Mouse (Mus musculus) heart, embryonic 14.5 days (tissue): ENCODE results near the gene Nat8. TPM values are rescaled to one million over a fixed set of nuclear protein-coding genes. Genes with fewer than 3 reads are reported as not detected.
"Not testable (repeated sequence)": the region's sequence is repeated elsewhere in the genome, so short reads cannot be mapped to it uniquely, and the experiment has no call there.

ENCODE experiments used
- ATAC-seq: fragments of 200-750 bp; cut with Nextera tagmentation; 2 replicates; pipeline ENCODE4 v1.8.0; 2017; ENCODE audit warnings: low read depth, moderate TSS enrichment; ENCODE audit not compliant: insufficient number of reproducible peaks, insufficient read depth, low FRiP score
- H3K27ac ChIP-seq, 2 experiments: fragments of 200-500 bp in 1 of 2; fragments of 300-500 bp in 1 of 2; sonication (generic) in 1 of 2; replicated peaks in 1 of 2; 2 replicates each; pipeline ENCODE4 v1.5.1; 2012 to 2014; ENCODE audit warnings: low read depth in 2 of 2, low read length in 2 of 2, control low read depth in 1 of 2, mild to moderate bottlenecking in 1 of 2, mixed read lengths in 1 of 2; ENCODE audit not compliant: control insufficient read depth in 1 of 2, insufficient read depth in 1 of 2
- H3K27me3 ChIP-seq: fragments of 300-500 bp; sonication (generic); 2 replicates; pipeline ENCODE4 v1.6.1; 2014; ENCODE audit warnings: mild to moderate bottlenecking, low read length, control low read depth; ENCODE audit not compliant: control insufficient read depth, insufficient read depth
- H3K36me3 ChIP-seq: fragments of 300-500 bp; sonication (generic); 2 replicates; pipeline ENCODE4 v1.6.1; 2014; ENCODE audit warnings: mild to moderate bottlenecking, control low read depth, low read length, mixed read lengths; ENCODE audit not compliant: control insufficient read depth, insufficient read depth
- H3K4me1 ChIP-seq, 2 experiments: fragments of 200-500 bp in 1 of 2; fragments of 300-500 bp in 1 of 2; sonication (generic) in 1 of 2; 2 replicates each; pipeline ENCODE4 v1.6.1; 2012 to 2014; ENCODE audit warnings: low read length in 2 of 2, control low read depth in 1 of 2, mixed read lengths in 1 of 2; ENCODE audit not compliant: control insufficient read depth in 2 of 2, insufficient read depth in 2 of 2
- H3K4me2 ChIP-seq: fragments of 300-500 bp; sonication (generic); 2 replicates; pipeline ENCODE4 v1.6.1; 2014; ENCODE audit warnings: mild to moderate bottlenecking, low read length
- H3K4me3 ChIP-seq, 2 experiments: fragments of 200-500 bp in 1 of 2; fragments of 300-500 bp in 1 of 2; sonication (generic) in 1 of 2; 2 replicates each; pipeline ENCODE4 v1.5.1; 2012 to 2014; ENCODE audit warnings: low read length in 2 of 2, mild to moderate bottlenecking in 2 of 2, control low read depth in 1 of 2, low read depth in 1 of 2, moderate library complexity in 1 of 2; ENCODE audit not compliant: control insufficient read depth in 1 of 2, insufficient read depth in 1 of 2
- H3K9ac ChIP-seq: fragments of 300-500 bp; sonication (generic); 2 replicates; pipeline ENCODE4 v1.6.1; 2014; ENCODE audit warnings: mild to moderate bottlenecking, low read length
- H3K9me3 ChIP-seq: fragments of 300-500 bp; sonication (generic); 2 replicates; pipeline ENCODE4 v1.6.1; 2016; ENCODE audit warnings: low read length, control low read depth; ENCODE audit not compliant: control insufficient read depth
- WGBS: fragments of 180-500 bp; shearing (Covaris S2); extraction: QIAGEN DNeasy Blood & Tissue Kit; methylation state at CpG from one replicate; pipeline ENCODE4 v1.1.7; 2014; 5-methylcytosine and 5-hydroxymethylcytosine counted together
- polyA plus RNA-seq: library from polyadenylated mRNA; unstranded; fragments of >200 nt; fragmentation: Nextera tagmentation; extraction: Ambion mirVana; gene quantifications from 2 replicates; pipeline ENCODE4 v1.2.1, GENCODE M21; 2014

Gene Nat8
- polyA plus RNA-seq = not detected in 2 replicates

GRCm38 (mm10) chr6:85831796-85832321 lies at the start of gene Nat8:
Gene Nat8, minus strand, starts transcription at chr6:85832082.
- Histone ChIP-seq H3K4me1 (no peaks in the 10 kb centered on the region), H3K9me3 (no peaks in the 10 kb centered on the region), H3K36me3 (no peaks in the 10 kb centered on the region), H3K9ac (no peak within 1 kb of the TSS), H3K4me2 (no peak within 1 kb of the TSS), H3K27ac (no peak within 1 kb of the TSS), H3K4me3 (no peak within 1 kb of the TSS), H3K27me3 (no peaks in the 10 kb centered on the region)
- ATAC-seq = no peak
- 70% methylated on average over 7 of the region's 7 CpGs for WGBS

DNA sequence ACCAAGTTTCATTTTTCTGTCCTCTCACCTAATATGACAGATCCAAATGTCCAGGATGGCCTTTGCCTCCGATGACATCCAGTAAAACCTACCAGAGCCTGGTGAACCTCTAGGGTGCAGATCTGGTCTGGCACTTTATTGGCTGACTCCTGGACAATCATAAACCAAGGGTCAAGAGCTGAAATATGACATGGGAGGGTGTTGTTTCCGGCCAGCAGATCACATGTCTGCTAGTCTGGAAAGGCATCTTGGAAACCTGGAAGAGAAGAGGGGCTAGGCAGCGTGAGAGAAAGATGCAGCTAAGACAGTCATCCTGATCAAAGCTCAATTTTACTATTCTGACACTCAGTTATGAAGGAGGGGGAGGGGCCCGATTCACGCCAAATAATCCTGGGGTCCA lies 37.1 kb upstream of the Nat8 start, which contains the start of gene Nat8f2:
Nat8f2 (minus strand) TSS at position 153 of the 400 bp plus-strand sequence.
- H3K27me3 ChIP-seq, H3K9me3 ChIP-seq, H3K27ac ChIP-seq, ATAC-seq, H3K4me2 ChIP-seq, H3K4me3 ChIP-seq, H3K9ac ChIP-seq, H3K36me3 ChIP-seq, H3K4me1 ChIP-seq: not testable (repeated sequence)
- 79% methylated on average over 5 of the region's 5 CpGs for whole genome bisulfite sequencing

- WGBS = 64% methylated on average over 8 of the region's 8 CpGs
- H3K4me2 ChIP-seq = no peak overlapping the region
- no peaks in the 10 kb centered on the region for H3K9me3 ChIP-seq
- no peaks in the 10 kb centered on the region for H3K36me3 ChIP-seq
- ATAC-seq = no peak
- H3K4me3 ChIP-seq = no peak overlapping the region
- H3K9ac ChIP-seq = no peak overlapping the region
- no peaks in the 10 kb centered on the region for H3K27me3 ChIP-seq
- H3K27ac ChIP-seq = no peak overlapping the region
- H3K4me1 ChIP-seq = no peaks in the 10 kb centered on the region
Measured at GRCm38 (mm10) chr6:85867726-85868690, 36.1 kb upstream of the Nat8 start.

- WGBS = no CpG with 5 or more reads among the region's 1 CpGs
- H3K9ac ChIP-seq, ATAC-seq: not testable (repeated sequence)
Measured at GRCm38 (mm10) chr6:85866995-85867394, 35.1 kb upstream of the Nat8 start.

DNA sequence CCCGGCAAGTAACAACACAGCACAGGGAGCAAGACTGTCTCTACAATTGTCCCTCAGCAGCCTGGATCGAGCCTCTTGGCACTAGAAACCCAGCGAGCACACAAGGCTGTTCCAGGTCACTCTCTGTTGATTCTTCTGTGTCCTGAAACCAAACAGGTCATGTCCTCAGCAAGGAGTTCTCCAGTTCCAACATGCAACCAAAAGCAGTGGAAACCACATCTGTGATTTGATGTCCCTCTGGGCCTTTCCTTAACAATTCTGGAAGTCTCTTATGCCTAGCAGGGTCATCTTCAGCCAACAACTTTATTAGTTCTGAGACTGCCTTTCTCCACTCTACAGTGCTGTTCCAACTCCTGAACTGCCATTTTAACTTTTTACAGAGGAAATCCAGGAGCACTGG lies 34.3 kb upstream of the Nat8 start:
- H3K4me3 ChIP-seq, ATAC-seq, H3K9me3 ChIP-seq, H3K4me1 ChIP-seq, H3K27me3 ChIP-seq, H3K36me3 ChIP-seq, H3K27ac ChIP-seq, H3K9ac ChIP-seq, H3K4me2 ChIP-seq: not testable (repeated sequence)
- 85% methylated on average over 3 of the region's 3 CpGs for WGBS

More at GRCm38 (mm10) chr6:85866995-85867394, 35.1 kb upstream of the Nat8 start:
- H3K4me2 ChIP-seq, H3K9me3 ChIP-seq, H3K27me3 ChIP-seq, H3K4me3 ChIP-seq, H3K27ac ChIP-seq, H3K36me3 ChIP-seq, H3K4me1 ChIP-seq: not testable (repeated sequence)

DNA sequence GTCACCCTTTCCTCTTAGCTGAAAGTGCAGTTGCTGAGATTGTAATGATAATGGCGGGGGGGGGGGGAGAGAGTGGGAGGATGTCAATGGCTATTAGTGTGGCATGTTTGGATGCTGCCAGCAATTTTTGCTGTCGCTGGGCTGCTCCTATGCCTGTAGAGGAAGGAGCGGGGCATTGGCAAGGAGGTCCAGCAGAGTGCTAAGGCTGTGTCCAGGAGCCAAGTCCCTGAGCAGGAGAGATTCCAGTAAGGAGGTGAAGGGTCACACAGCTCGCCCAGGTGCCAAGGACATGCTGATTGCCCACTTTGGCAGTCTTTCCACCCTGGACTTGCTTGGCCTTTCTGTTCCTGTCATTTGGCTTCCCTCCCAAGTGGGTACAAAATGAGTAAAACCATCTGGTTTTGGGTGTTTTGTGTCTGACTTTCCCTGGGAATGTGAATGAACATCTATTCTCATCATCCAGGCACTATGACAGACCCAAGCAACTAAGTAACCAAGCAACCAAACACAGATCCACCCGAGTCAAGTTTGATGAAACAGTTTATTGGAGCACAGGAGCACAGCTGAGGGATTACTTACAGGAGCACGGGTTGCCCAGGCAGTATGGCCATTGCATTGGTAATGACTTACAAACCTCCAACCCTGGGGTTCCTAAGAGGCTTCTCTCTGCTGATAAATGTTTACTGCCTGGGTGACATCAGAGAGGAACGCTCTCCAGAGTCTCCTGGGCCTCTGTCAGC lies 33.2 kb upstream of the Nat8 start:
- not testable (repeated sequence) for H3K9ac ChIP-seq, ATAC-seq, H3K4me3 ChIP-seq, H3K9me3 ChIP-seq, H3K27ac ChIP-seq, H3K36me3 ChIP-seq, H3K4me2 ChIP-seq, H3K4me1 ChIP-seq, H3K27me3 ChIP-seq
- WGBS = 61% methylated on average over 6 of the region's 7 CpGs

GRCm38 (mm10) chr6:85863840-85864239 lies 32.0 kb upstream of the Nat8 start:
- no peaks in the 10 kb centered on the region for H3K36me3 ChIP-seq
- H3K4me2 ChIP-seq = no peak overlapping the region
- WGBS = 80% methylated on average over 2 of the region's 2 CpGs
- no peaks in the 10 kb centered on the region for H3K4me1 ChIP-seq
- ATAC-seq = no peak
- no peak overlapping the region for H3K27ac ChIP-seq
- no peaks in the 10 kb centered on the region for H3K9me3 ChIP-seq
- no peak overlapping the region for H3K9ac ChIP-seq
- no peaks in the 10 kb centered on the region for H3K27me3 ChIP-seq
- H3K4me3 ChIP-seq = no peak overlapping the region
